In the genomic region with DNA sequence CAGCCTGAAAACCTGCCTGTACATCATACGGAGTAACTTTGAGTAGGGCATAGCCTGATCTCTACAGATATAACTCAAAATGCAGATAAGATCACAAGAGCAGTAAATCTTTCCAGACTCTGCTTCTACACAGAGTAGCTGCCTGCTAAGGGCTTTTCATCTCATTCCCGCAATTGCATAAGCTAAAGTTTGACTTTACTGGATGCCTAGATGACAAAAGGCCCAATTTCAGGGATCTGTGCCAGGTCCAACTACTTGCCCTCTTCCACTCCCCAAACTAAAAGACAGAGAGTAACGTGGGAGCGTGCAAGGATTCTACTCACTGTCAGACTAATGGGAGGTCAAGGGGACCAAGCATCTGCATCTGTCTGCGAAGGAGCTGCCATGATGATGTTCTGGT, we compare ENCODE assay signal across 28 mouse cellular contexts.
"Had no signal": no experiment of that assay in that cellular context is flagged by ENCODE, and none has a peak within 500 bp of the region (broad histone marks: within the 10 kb centered on the region; RNA-seq: fewer than 3 reads in every experiment).

No protein-coding gene starts in this region.

- H3K4me1 ChIP-seq: heart, embryonic 15.5 days; hindbrain, embryonic 10.5 days; hindbrain, embryonic 12.5 days; kidney, embryonic 15.5 days; limb, embryonic 13.5 days; limb, embryonic 15.5 days; liver, embryonic 13.5 days; liver, embryonic 15.5 days had no signal

- DNase-seq: gastrocnemius, postnatal 14 days; gastrocnemius, postnatal 36 days; heart, adult 2 months; heart, postnatal 4 days; kidney, adult 11 months; kidney, adult 2 months; kidney, adult 9 months; kidney, postnatal 14 days; kidney, postnatal 36 days; layer of hippocampus, adult 9-11 months; layer of hippocampus, postnatal 36 days; left cerebral cortex, postnatal 4 days; liver, embryonic 13.5 days had no signal

- H3K4me2 ChIP-seq: heart, embryonic 11.5 days; heart, embryonic 13.5 days; heart, embryonic 15.5 days; hindbrain, embryonic 12.5 days; hindbrain, embryonic 14.5 days; kidney, embryonic 15.5 days; limb, embryonic 13.5 days; limb, embryonic 15.5 days; liver, embryonic 11.5 days; liver, embryonic 13.5 days; liver, embryonic 15.5 days had no signal

- H3K4me3 ChIP-seq: heart, adult 2 months; heart, embryonic 13.5 days; heart, embryonic 15.5 days; hindbrain, embryonic 10.5 days; hindbrain, embryonic 12.5 days; kidney, embryonic 15.5 days; limb, embryonic 13.5 days; limb, embryonic 15.5 days; liver, embryonic 13.5 days; liver, embryonic 15.5 days had no signal

- H3K9ac ChIP-seq: heart, embryonic 13.5 days; heart, embryonic 15.5 days; hindbrain, embryonic 12.5 days; hindbrain, embryonic 14.5 days; kidney, embryonic 15.5 days; limb, embryonic 13.5 days; limb, embryonic 15.5 days; liver, embryonic 13.5 days; liver, embryonic 15.5 days had no signal

- H3K27ac ChIP-seq: heart, adult 2 months; heart, embryonic 13.5 days; heart, embryonic 15.5 days; hindbrain, embryonic 10.5 days; hindbrain, embryonic 12.5 days; hindbrain, embryonic 14.5 days; kidney, embryonic 15.5 days; kidney, postnatal 0 days; limb, embryonic 13.5 days; limb, embryonic 15.5 days; liver, embryonic 13.5 days; liver, embryonic 15.5 days had no signal

- ATAC-seq: hindbrain, embryonic 16.5 days; inflammation-experienced regulatory T-cells, adult 6 months; intestine, embryonic 16.5 days had no signal

- H3K36me3 ChIP-seq: heart, embryonic 13.5 days; heart, embryonic 15.5 days; hindbrain, embryonic 10.5 days; hindbrain, embryonic 12.5 days; kidney, embryonic 15.5 days; limb, embryonic 13.5 days; limb, embryonic 15.5 days; liver, embryonic 13.5 days; liver, embryonic 15.5 days had no signal

- H3K9me3 ChIP-seq: heart, embryonic 13.5 days; heart, embryonic 15.5 days; hindbrain, embryonic 10.5 days; hindbrain, embryonic 12.5 days; kidney, embryonic 15.5 days; limb, embryonic 13.5 days; limb, embryonic 15.5 days; liver, embryonic 13.5 days; liver, embryonic 15.5 days had no signal

- H3K27me3 ChIP-seq: heart, embryonic 13.5 days; heart, embryonic 15.5 days; hindbrain, embryonic 12.5 days; kidney, embryonic 15.5 days; limb, embryonic 13.5 days; limb, embryonic 15.5 days; liver, embryonic 13.5 days; liver, embryonic 15.5 days had no signal
